11 mouse cellular contexts compared by ENCODE assay signal in the genomic region with DNA sequence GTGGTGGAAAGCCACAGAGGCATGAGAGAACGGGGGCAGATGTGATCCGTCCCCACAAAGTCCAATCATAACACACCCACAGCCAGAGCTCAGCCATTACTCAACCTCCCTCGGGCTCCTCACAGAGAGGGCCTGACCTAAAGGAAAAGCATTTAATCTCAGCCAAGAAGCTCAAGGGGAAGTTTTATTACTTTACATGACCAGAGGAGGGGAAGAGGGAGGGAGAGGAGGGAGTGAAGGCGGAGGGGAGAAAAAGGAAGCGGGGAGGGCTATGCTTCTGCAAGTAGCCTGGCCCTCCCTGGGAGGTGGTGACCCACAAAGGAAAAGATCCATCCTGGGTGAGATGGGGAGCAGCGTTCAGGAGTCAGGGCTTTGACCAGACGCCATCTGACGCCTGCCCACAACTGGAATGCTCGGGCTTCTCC. TPM values are rescaled to one million over a fixed set of nuclear protein-coding genes. Genes with fewer than 3 reads are reported as not detected.
DNase-seq lines count a peak whose midpoint lies in the region; ATAC-seq and TF ChIP-seq lines count a peak whose summit lies in the region.
"Had no signal": no experiment of that assay in that cellular context is flagged by ENCODE, and none has a peak within 500 bp of the region (broad histone marks: within the 10 kb centered on the region; RNA-seq: fewer than 3 reads in every experiment).

No protein-coding gene starts in this region.

- DNase-seq in adrenal gland, postnatal 14 days = peak; percentile 22
- no peak for DNase-seq in adrenal gland, postnatal 36 days
- DNase-seq in neural tube, embryonic 10.5 days (ENCODE audit: extremely low spot score, low spot score) = no peak
- DNase-seq in kidney, postnatal 0 days (ENCODE audit: low spot score) = peak; percentile 96
- no peak for DNase-seq in liver, embryonic 11.5 days (ENCODE audit: low spot score)
- DNase-seq in layer of hippocampus, adult 18-20 months (ENCODE audit: low spot score in 2 of 2) = no peak
- DNase-seq: adrenal gland, postnatal 25 days; forebrain, postnatal 0 days had no signal

- no peaks in the 10 kb centered on the region for H3K27me3 ChIP-seq in neural tube, embryonic 12.5 days (replicated peaks)
- no peaks in the 10 kb centered on the region for H3K27me3 ChIP-seq in kidney, postnatal 0 days (ENCODE audit: insufficient read depth, low read length)
- no peaks in the 10 kb centered on the region for H3K27me3 ChIP-seq in stomach, embryonic 16.5 days (ENCODE audit: control insufficient read depth, insufficient read depth, low read length)
- no peaks in the 10 kb centered on the region for H3K27me3 ChIP-seq in liver, embryonic 11.5 days (replicated peaks; ENCODE audit: control insufficient read depth, insufficient read depth, low read length)

- no peak for ATAC-seq in neural tube, embryonic 12.5 days (ENCODE audit: low FRiP score, low read depth)
- peak; percentile 83 for ATAC-seq in kidney, postnatal 0 days (replicated peaks; ENCODE audit: low FRiP score, low read depth)
- peak; percentile 58; the same call in 1 of the 2 replicates for ATAC-seq in stomach, embryonic 16.5 days (ENCODE audit: insufficient read depth, low FRiP score)
- no peak for ATAC-seq in liver, embryonic 11.5 days (replicated peaks; ENCODE audit: low FRiP score)

- H3K9ac ChIP-seq in neural tube, embryonic 12.5 days = no peak overlapping the region
- peak overlapping the region; percentile 19; the same call in 1 of the 2 replicates for H3K9ac ChIP-seq in kidney, postnatal 0 days (ENCODE audit: low read depth, low read length)
- peak overlapping the region; percentile 11; the same call in 1 of the 2 replicates for H3K9ac ChIP-seq in stomach, embryonic 16.5 days (ENCODE audit: low read length)
- no peak overlapping the region for H3K9ac ChIP-seq in liver, embryonic 11.5 days (ENCODE audit: low read depth, low read length)
- H3K9ac ChIP-seq: forebrain, postnatal 0 days; liver, embryonic 14.5 days had no signal

- no peaks in the 10 kb centered on the region for H3K36me3 ChIP-seq in neural tube, embryonic 12.5 days
- no peaks in the 10 kb centered on the region for H3K36me3 ChIP-seq in kidney, postnatal 0 days (ENCODE audit: insufficient read depth, low read length)
- no peaks in the 10 kb centered on the region for H3K36me3 ChIP-seq in stomach, embryonic 16.5 days (ENCODE audit: control insufficient read depth, insufficient read depth, low read length)
- H3K36me3 ChIP-seq in liver, embryonic 11.5 days (ENCODE audit: control insufficient read depth, insufficient read depth, low read length) = no peaks in the 10 kb centered on the region

- H3K4me2 ChIP-seq in neural tube, embryonic 12.5 days (replicated peaks) = no peak overlapping the region
- H3K4me2 ChIP-seq in kidney, postnatal 0 days (ENCODE audit: low read length) = no peak overlapping the region
- no peak overlapping the region for H3K4me2 ChIP-seq in stomach, embryonic 16.5 days (ENCODE audit: low read depth, low read length)
- H3K4me2 ChIP-seq in liver, embryonic 11.5 days = no peak overlapping the region

- H3K9me3 ChIP-seq in neural tube, embryonic 12.5 days = no peaks in the 10 kb centered on the region
- H3K9me3 ChIP-seq in kidney, postnatal 0 days (replicated peaks; ENCODE audit: low read length) = no peaks in the 10 kb centered on the region
- H3K9me3 ChIP-seq in stomach, embryonic 16.5 days (replicated peaks; ENCODE audit: control insufficient read depth, low read length) = no peaks in the 10 kb centered on the region
- no peaks in the 10 kb centered on the region for H3K9me3 ChIP-seq in liver, embryonic 11.5 days (ENCODE audit: control insufficient read depth, low read length)

- WGBS in neural tube, embryonic 12.5 days = 59% methylated on average over 9 of the region's 9 CpGs
- WGBS in kidney, postnatal 0 days = 14% methylated on average over 9 of the region's 9 CpGs
- WGBS in stomach, embryonic 16.5 days = 52% methylated on average over 9 of the region's 9 CpGs
- 56% methylated on average over 9 of the region's 9 CpGs for WGBS in liver, embryonic 11.5 days

- no peak overlapping the region for H3K4me3 ChIP-seq in neural tube, embryonic 12.5 days
- no peak overlapping the region for H3K4me3 ChIP-seq in kidney, postnatal 0 days (replicated peaks; ENCODE audit: low read depth, low read length)
- H3K4me3 ChIP-seq in stomach, embryonic 16.5 days (replicated peaks; ENCODE audit: low read length) = no peak overlapping the region
- no peak overlapping the region for H3K4me3 ChIP-seq in liver, embryonic 11.5 days (ENCODE audit: low read depth, low read length)

- H3K4me1 ChIP-seq in neural tube, embryonic 12.5 days = peaks cover 10% of the 10 kb centered on the region
- H3K4me1 ChIP-seq in kidney, postnatal 0 days (replicated peaks; ENCODE audit: insufficient read depth, low read length) = peaks cover 12% of the 10 kb centered on the region
- H3K4me1 ChIP-seq in stomach, embryonic 16.5 days (ENCODE audit: control insufficient read depth, insufficient read depth, low read length) = peaks cover 15% of the 10 kb centered on the region
- no peaks in the 10 kb centered on the region for H3K4me1 ChIP-seq in liver, embryonic 11.5 days (replicated peaks; ENCODE audit: control insufficient read depth, insufficient read depth, low read length)

- peak overlapping the region; percentile 26; the same call in 1 of the 2 replicates for H3K27ac ChIP-seq in neural tube, embryonic 12.5 days
- peak overlapping the region; percentile 78 for H3K27ac ChIP-seq in kidney, postnatal 0 days
- no peak overlapping the region for H3K27ac ChIP-seq in stomach, embryonic 16.5 days (ENCODE audit: low read length)
- no peak overlapping the region for H3K27ac ChIP-seq in liver, embryonic 11.5 days (ENCODE audit: low read depth, low read length)
- H3K27ac ChIP-seq: liver, embryonic 14.5 days had no signal

- TF ChIP-seq CTCF in kidney, postnatal 0 days (IDR thresholded peaks at IDR 0.05; ENCODE audit: low read depth) = no peak

RNA-seq across cellular contexts. Expression of gene Hhat, which starts 35.0 kb away (rescaled TPM):
- 4.6 TPM in 2 replicates for total RNA-seq in adrenal gland, postnatal 14 days (2021)
- total RNA-seq in adrenal gland, postnatal 36 days (2021) = 1 to 10 TPM; 2.9 to 8.5 TPM
- 7.0 and 7.2 TPM in 2 replicates for polyA plus RNA-seq in neural tube, embryonic 12.5 days (2016; fragmentation: Nextera tagmentation; extraction: Ambion mirVana)
- 11.9 and 13.5 TPM in 2 replicates for polyA plus RNA-seq in kidney, postnatal 0 days (2015; fragmentation: Nextera tagmentation; extraction: Ambion mirVana)
- polyA plus RNA-seq in stomach, embryonic 16.5 days (2015; fragmentation: Nextera tagmentation; extraction: Ambion mirVana) = 8.1 and 8.9 TPM in 2 replicates
- polyA plus RNA-seq in liver, embryonic 11.5 days (2014; fragmentation: Nextera tagmentation; extraction: Ambion mirVana) = 3.8 and 4.3 TPM in 2 replicates
- 1 to 10 TPM; 1.7 TPM for total RNA-seq in layer of hippocampus, adult 18-20 months (2021)

Comparison
In these comparisons a context has a peak if more than half of its experiments do, and no peak if none do; other contexts are left out.
1. DNase-seq: peak in adrenal gland, postnatal 14 days (single experiment) and kidney, postnatal 0 days (single experiment); none in adrenal gland, postnatal 36 days (0 of 2), neural tube, embryonic 10.5 days (single experiment), liver, embryonic 11.5 days (single experiment) and layer of hippocampus, adult 18-20 months (0 of 2).
2. ATAC-seq: peak in kidney, postnatal 0 days (single experiment) and stomach, embryonic 16.5 days (single experiment); none in neural tube, embryonic 12.5 days (single experiment) and liver, embryonic 11.5 days (single experiment).
3. H3K27ac ChIP-seq: peak in neural tube, embryonic 12.5 days (single experiment) and kidney, postnatal 0 days (single experiment); none in stomach, embryonic 16.5 days (single experiment) and liver, embryonic 11.5 days (single experiment).
4. H3K9ac ChIP-seq: peak in kidney, postnatal 0 days (single experiment) and stomach, embryonic 16.5 days (single experiment); none in neural tube, embryonic 12.5 days (single experiment) and liver, embryonic 11.5 days (single experiment).